In genomic region chr19:47731071-47731881, GRCm38 (mm10) we compare ENCODE assay signal across 8 mouse cellular contexts. TPM values are rescaled to one million over a fixed set of nuclear protein-coding genes. Genes with fewer than 3 reads are reported as not detected.
DNase-seq lines count a peak whose midpoint lies in the region; ATAC-seq and TF ChIP-seq lines count a peak whose summit lies in the region.

TSS of gene Sfr1 (plus strand) at chr19:47731682.

- 3% methylated on average over 63 of the region's 72 CpGs for WGBS in hindbrain, postnatal 0 days

- intact Hi-C loops in gastrocnemius, adult 2 months (cut with DNase I) = loop anchor here (2.0 to 5.0 kb wide), 4 partner anchors 59 to 224 kb away; partner anchors contain the start of gene Slk
- intact Hi-C loops in left cerebral cortex, adult 2 months (cut with DNase I) = loop anchor here (1.0 to 10.0 kb wide), 5 partner anchors 52 to 376 kb away; partner anchors contain the start of gene Stn1

- H3K4me3 ChIP-seq in gastrocnemius, adult 2 months = peak within 1 kb of the TSS; percentile 92
- peak within 1 kb of the TSS; percentile 74 for H3K4me3 ChIP-seq in hindbrain, postnatal 0 days (ENCODE audit: low read length)
- peak within 1 kb of the TSS; percentile 85 for H3K4me3 ChIP-seq in left cerebral cortex, adult 2 months

- H3K4me2 ChIP-seq in hindbrain, postnatal 0 days (ENCODE audit: low read depth, low read length) = peak within 1 kb of the TSS; percentile 84

- TF ChIP-seq CTCF in gastrocnemius, adult 2 months (IDR thresholded peaks at IDR 0.05) = peak; percentile 61
- TF ChIP-seq CTCF in hindbrain, postnatal 0 days (IDR thresholded peaks at IDR 0.05; ENCODE audit: low read depth) = peak; percentile 56
- peak; percentile 54 for TF ChIP-seq CTCF in left cerebral cortex, adult 2 months (IDR thresholded peaks at IDR 0.05)

- peak within 1 kb of the TSS; percentile 77 for H3K9ac ChIP-seq in hindbrain, postnatal 0 days (replicated peaks; ENCODE audit: low read length)

- DNase-seq in ZHBTc4 (ENCODE audit: low read depth, low spot score) = peak; percentile 98
- DNase-seq in gastrocnemius, adult 2 months = peak; percentile 100
- peak; percentile 99 for DNase-seq in hindbrain, postnatal 0 days (ENCODE audit: low spot score)
- peak; percentile 99 to 100 for DNase-seq in left cerebral cortex, adult 2 months (ENCODE audit: extremely low spot score in 1 of 2, low spot score in 2 of 2)
- DNase-seq in right cerebral cortex, adult 2 months (ENCODE audit: low spot score in 2 of 2) = peak; percentile 97 to 99
- peak; percentile 99 for DNase-seq in urinary bladder, postnatal 14 days (ENCODE audit: low spot score)

- H3K4me1 ChIP-seq in hindbrain, postnatal 0 days (ENCODE audit: insufficient read depth, low read length) = 0 out of 2 replicates have a peak, but pooled peaks cover 5% of the 10 kb centered on the region

- peaks cover 22% of the 10 kb centered on the region for H3K36me3 ChIP-seq in hindbrain, postnatal 0 days (ENCODE audit: insufficient read depth, low read length)

- H3K27ac ChIP-seq in gastrocnemius, adult 2 months = peak within 1 kb of the TSS; percentile 99
- peak within 1 kb of the TSS; percentile 96 for H3K27ac ChIP-seq in hindbrain, postnatal 0 days
- H3K27ac ChIP-seq in left cerebral cortex, adult 2 months = peak within 1 kb of the TSS; percentile 92

- peak; percentile 87 for ATAC-seq in common myeloid progenitor, adult 5-6 weeks (replicated peaks; ENCODE audit: low read depth, poor library complexity, severe bottlenecking)
- ATAC-seq in hindbrain, postnatal 0 days = peak; percentile 99
- ATAC-seq in megakaryocyte, adult 5-6 weeks (ENCODE audit: poor library complexity, severe bottlenecking) = peak; percentile 91

- H3K9me3 ChIP-seq in hindbrain, postnatal 0 days (ENCODE audit: low read length) = no peaks in the 10 kb centered on the region

- no peaks in the 10 kb centered on the region for H3K27me3 ChIP-seq in hindbrain, postnatal 0 days (ENCODE audit: insufficient read depth, low read length)

RNA-seq across cellular contexts. Expression of gene Sfr1, which starts in this region (rescaled TPM):
- total RNA-seq in common myeloid progenitor, adult 5-6 weeks (2017) = 182 and 208 TPM in 2 replicates
- total RNA-seq in gastrocnemius, adult 2 months (2021) = 10 to 100 TPM; 80.3 to 85.3 TPM
- 38.9 and 43.2 TPM in 2 replicates for total RNA-seq in hindbrain, postnatal 0 days (2014; rRNA removed)
- polyA plus RNA-seq in hindbrain, postnatal 0 days (2015; fragmentation: Nextera tagmentation; extraction: Ambion mirVana) = 188 and 200 TPM in 2 replicates
- total RNA-seq in left cerebral cortex, adult 2 months (2021) = 10 to 100 TPM; 87.4 to 88.6 TPM
- 92.5 and 94.5 TPM in 2 replicates for total RNA-seq in megakaryocyte, adult 5-6 weeks (2015)
- 91.2 and 94.4 TPM in 2 replicates for total RNA-seq in megakaryocyte, adult 5-6 weeks (2017)

Comparison
In these comparisons a context has a peak if more than half of its experiments do, and no peak if none do; other contexts are left out.
1. Peak in every context shown above with its lines: DNase-seq, ATAC-seq, H3K4me3 ChIP-seq and H3K27ac ChIP-seq.